Mouse (Mus musculus) intestine, embryonic 15.5 days (tissue): ENCODE measurements around the gene Sptbn2. TPM values are rescaled to one million over a fixed set of nuclear protein-coding genes. Genes with fewer than 3 reads are reported as not detected.

Experiments
- ATAC-seq: fragments of 200-750 bp; cut with Nextera tagmentation; 2 replicates; pipeline ENCODE4 v1.8.0; 2017; ENCODE audit warnings: moderate TSS enrichment, moderate library complexity
- H3K27ac ChIP-seq: fragments of 300-500 bp; sonication (generic); 2 replicates; pipeline ENCODE4 v1.5.1; 2015; ENCODE audit warnings: mild to moderate bottlenecking, inconsistent platforms
- H3K27me3 ChIP-seq: fragments of 300-500 bp; sonication (generic); replicated peaks from 2 replicates; pipeline ENCODE4 v1.6.1; 2015; ENCODE audit warnings: inconsistent platforms
- H3K36me3 ChIP-seq: fragments of 300-500 bp; sonication (generic); 2 replicates; pipeline ENCODE4 v1.6.1; 2015; ENCODE audit warnings: inconsistent platforms
- H3K4me1 ChIP-seq: fragments of 300-500 bp; sonication (generic); replicated peaks from 2 replicates; pipeline ENCODE4 v1.6.1; 2015; ENCODE audit warnings: inconsistent platforms
- H3K4me2 ChIP-seq: fragments of 300-500 bp; sonication (generic); replicated peaks from 2 replicates; pipeline ENCODE4 v1.6.1; 2015; ENCODE audit warnings: mild to moderate bottlenecking, inconsistent platforms
- H3K4me3 ChIP-seq: fragments of 300-500 bp; sonication (generic); replicated peaks from 2 replicates; pipeline ENCODE4 v1.5.1; 2015; ENCODE audit warnings: inconsistent platforms
- H3K9ac ChIP-seq: fragments of 300-500 bp; sonication (generic); 2 replicates; pipeline ENCODE4 v1.6.1; 2015; ENCODE audit warnings: inconsistent platforms
- H3K9me3 ChIP-seq: fragments of 300-500 bp; sonication (generic); 2 replicates; pipeline ENCODE4 v1.6.1; 2016; ENCODE audit warnings: inconsistent platforms
- WGBS: fragments of 180-500 bp; shearing (Covaris S2); methylation state at CpG from one replicate; pipeline ENCODE4 v1.1.7; 2015; 5-methylcytosine and 5-hydroxymethylcytosine counted together
- polyA plus RNA-seq: library from polyadenylated mRNA; unstranded; fragments of >200 nt; fragmentation: Nextera tagmentation; extraction: Ambion mirVana; gene quantifications from 2 replicates; pipeline ENCODE4 v1.2.1, GENCODE M21; 2015

Sptbn2 gene
- polyA plus RNA-seq, 1 experiment from 2014 or later = 1.4 TPM

DNA sequence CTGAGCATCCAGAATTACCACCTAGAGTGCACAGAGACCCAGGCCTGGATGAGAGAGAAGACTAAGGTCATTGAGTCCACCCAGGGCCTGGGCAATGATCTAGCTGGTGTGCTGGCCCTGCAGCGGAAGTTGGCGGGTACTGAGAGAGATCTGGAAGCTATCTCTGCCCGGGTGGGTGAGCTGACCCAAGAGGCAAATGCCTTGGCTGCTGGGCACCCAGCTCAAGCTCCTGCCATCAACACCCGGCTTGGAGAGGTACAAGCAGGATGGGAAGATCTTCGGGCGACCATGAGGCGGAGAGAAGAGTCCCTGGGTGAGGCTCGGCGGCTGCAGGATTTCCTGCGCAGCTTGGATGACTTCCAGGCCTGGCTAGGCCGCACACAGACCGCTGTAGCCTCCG, 26.9 kb downstream of the Sptbn2 start:
- no peaks in the 10 kb centered on the region for H3K27me3 ChIP-seq
- 0 out of 2 replicates have a peak, but pooled peaks cover 3% of the 10 kb centered on the region for H3K36me3 ChIP-seq
- H3K27ac ChIP-seq = no peak overlapping the region
- H3K4me1 ChIP-seq = no peaks in the 10 kb centered on the region
- ATAC-seq = no peak
- no peak overlapping the region for H3K4me2 ChIP-seq
- WGBS = 83% methylated on average over 13 of the region's 13 CpGs
- no peaks in the 10 kb centered on the region for H3K9me3 ChIP-seq
- H3K4me3 ChIP-seq = no peak overlapping the region
- no peak overlapping the region for H3K9ac ChIP-seq

DNA sequence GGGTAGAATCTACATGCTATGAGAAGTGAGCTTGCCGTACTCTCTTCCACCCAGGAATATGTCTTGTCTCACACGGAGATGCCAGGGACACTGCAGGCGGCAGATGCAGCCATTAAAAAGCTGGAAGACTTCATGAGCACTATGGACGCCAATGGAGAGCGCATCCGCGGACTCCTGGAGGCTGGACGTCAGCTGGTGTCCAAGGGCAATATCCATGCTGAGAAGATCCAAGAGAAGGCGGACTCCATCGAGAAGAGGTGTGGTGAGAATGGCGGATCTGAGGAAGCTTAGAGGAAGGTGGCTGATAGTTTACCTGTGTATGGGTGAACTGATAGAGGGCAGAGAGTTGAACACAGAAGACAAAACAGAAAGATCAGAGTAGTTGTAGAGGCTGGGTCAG, 28.1 kb downstream of the Sptbn2 start:
- Histone ChIP-seq H3K4me1 (no peaks in the 10 kb centered on the region), H3K9me3 (no peaks in the 10 kb centered on the region), H3K9ac (no peak overlapping the region), H3K4me3 (no peak overlapping the region), H3K4me2 (no peak overlapping the region), H3K27ac (no peak overlapping the region), H3K36me3 (0 out of 2 replicates have a peak, but pooled peaks cover 3% of the 10 kb centered on the region), H3K27me3 (no peaks in the 10 kb centered on the region)
- ATAC-seq = no peak
- WGBS = 92% methylated on average over 11 of the region's 11 CpGs

DNA sequence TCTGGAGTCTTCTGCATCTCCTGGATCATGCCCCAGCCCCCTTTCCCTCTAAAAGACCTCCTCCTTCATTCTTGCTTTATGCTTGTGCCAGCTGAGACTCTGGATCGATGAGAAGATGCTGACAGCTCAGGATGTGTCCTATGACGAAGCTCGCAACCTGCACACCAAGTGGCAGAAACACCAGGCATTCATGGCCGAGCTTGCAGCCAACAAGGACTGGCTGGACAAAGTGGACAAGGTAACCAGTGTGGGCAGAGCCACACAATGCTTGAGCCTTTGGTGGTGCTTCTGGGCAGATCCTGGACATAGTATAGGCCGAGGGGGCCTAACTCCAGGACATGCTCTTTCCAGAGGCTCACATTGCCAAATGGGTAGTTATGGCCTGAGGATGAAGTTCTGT, 28.8 kb downstream of the Sptbn2 start:
- H3K4me2 ChIP-seq = no peak overlapping the region
- no peak overlapping the region for H3K9ac ChIP-seq
- 0 out of 2 replicates have a peak, but pooled peaks cover 3% of the 10 kb centered on the region for H3K36me3 ChIP-seq
- WGBS = 93% methylated on average over 5 of the region's 5 CpGs
- H3K27ac ChIP-seq = no peak overlapping the region
- no peaks in the 10 kb centered on the region; the same call in 1 of the 2 replicates for H3K4me1 ChIP-seq
- H3K27me3 ChIP-seq = no peaks in the 10 kb centered on the region
- no peak overlapping the region for H3K4me3 ChIP-seq
- no peak for ATAC-seq
- no peaks in the 10 kb centered on the region for H3K9me3 ChIP-seq

DNA sequence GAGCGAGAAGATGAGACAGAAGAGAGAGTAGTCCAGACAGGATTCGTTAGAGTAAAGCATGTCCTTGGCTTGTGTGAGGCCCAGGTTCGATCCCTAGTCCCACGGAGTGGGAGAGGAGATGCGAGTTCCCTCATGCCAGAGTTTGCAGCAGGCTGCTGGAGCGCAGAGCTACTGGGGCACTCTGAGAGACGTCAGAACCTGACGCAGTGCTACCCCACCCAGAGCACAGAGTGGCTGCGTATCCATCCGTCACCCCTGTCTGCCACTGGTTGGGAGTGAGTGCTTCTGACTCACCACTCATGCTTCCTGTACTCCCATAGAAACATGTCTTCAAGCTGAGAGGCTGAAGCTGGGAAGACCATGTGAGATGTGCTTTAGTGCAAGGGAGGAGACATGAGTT, 30.5 kb downstream of the Sptbn2 start:
- 69% methylated on average over 10 of the region's 10 CpGs for WGBS
- Histone ChIP-seq H3K9me3 (no peaks in the 10 kb centered on the region), H3K4me2 (no peak overlapping the region), H3K27ac (no peak overlapping the region), H3K36me3 (0 out of 2 replicates have a peak, but pooled peaks cover 3% of the 10 kb centered on the region), H3K4me1 (peaks cover 5% of the 10 kb centered on the region), H3K9ac (no peak overlapping the region), H3K4me3 (no peak overlapping the region), H3K27me3 (no peaks in the 10 kb centered on the region)
- ATAC-seq = no peak

DNA sequence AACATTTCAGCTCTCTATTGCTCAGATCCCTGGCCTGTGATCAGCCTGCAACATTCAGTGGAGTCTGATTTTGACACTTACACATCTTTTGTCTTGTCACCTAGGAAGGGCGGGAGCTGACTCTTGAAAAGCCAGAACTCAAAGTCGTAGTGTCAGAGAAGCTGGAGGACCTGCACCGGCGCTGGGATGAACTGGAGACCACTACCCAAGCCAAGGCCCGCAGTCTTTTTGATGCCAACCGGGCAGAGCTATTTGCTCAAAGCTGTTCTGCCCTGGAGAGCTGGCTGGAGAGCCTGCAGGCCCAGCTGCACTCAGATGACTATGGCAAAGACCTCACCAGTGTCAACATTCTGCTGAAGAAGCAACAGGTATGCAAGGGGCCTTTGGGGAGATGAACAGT, 31.3 kb downstream of the Sptbn2 start:
- H3K9ac ChIP-seq = no peak overlapping the region
- WGBS = 91% methylated on average over 6 of the region's 6 CpGs

DNA sequence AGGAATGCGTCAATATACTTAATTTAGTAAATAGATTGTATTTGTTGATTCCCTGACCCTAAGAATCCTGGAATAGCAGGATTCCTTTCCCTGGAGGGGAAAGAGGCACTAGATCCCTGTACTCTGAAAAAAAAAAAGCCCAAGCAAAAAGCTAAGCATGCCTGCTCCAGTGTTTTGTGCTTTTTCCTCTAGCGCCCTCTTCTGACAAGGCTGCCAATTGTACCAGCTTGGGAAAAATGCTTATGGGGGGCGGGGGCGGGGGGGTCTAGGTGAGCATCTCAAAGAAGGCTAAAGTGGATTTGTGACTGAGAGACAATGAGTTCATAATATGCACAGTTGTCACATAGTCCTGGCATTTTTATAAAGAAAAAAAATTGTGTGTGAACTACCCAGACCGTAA, 32.6 kb downstream of the Sptbn2 start:
- WGBS = 44% methylated on average over 5 of the region's 5 CpGs
- H3K9me3 ChIP-seq = no peaks in the 10 kb centered on the region
- no peak overlapping the region for H3K27ac ChIP-seq
- no peak for ATAC-seq
- H3K4me3 ChIP-seq = no peak overlapping the region
- no peaks in the 10 kb centered on the region for H3K27me3 ChIP-seq
- no peak overlapping the region for H3K9ac ChIP-seq
- H3K4me1 ChIP-seq = peaks cover 5% of the 10 kb centered on the region
- no peaks in the 10 kb centered on the region for H3K36me3 ChIP-seq
- no peak overlapping the region for H3K4me2 ChIP-seq

More for the DNA sequence above, 31.3 kb downstream of the Sptbn2 start:
- Histone ChIP-seq H3K4me1 (peaks cover 5% of the 10 kb centered on the region), H3K36me3 (0 out of 2 replicates have a peak, but pooled peaks cover 3% of the 10 kb centered on the region), H3K9me3 (no peaks in the 10 kb centered on the region), H3K4me2 (no peak overlapping the region), H3K27me3 (no peaks in the 10 kb centered on the region), H3K4me3 (no peak overlapping the region), H3K27ac (no peak overlapping the region)
- no peak for ATAC-seq

DNA sequence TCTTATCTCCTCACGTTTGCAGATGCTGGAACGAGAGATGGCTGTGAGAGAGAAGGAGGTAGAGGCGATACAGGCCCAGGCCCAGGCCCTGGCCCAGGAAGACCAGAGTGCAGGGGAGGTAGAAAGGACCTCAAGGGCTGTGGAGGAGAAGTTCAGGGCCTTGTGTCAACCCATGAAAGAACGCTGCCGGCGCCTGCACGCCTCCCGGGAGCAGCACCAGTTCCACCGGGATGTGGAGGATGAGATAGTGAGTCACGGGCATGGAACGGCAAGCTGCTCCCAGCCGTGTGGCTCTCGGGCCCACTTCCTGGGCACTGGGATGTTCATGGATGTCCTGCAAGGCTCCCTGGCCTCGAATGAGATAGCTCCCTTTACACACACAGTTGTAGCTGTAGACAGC, 33.1 kb downstream of the Sptbn2 start:
- H3K9me3 ChIP-seq = no peaks in the 10 kb centered on the region
- WGBS = 81% methylated on average over 14 of the region's 14 CpGs
- no peak overlapping the region for H3K4me3 ChIP-seq
- no peaks in the 10 kb centered on the region for H3K36me3 ChIP-seq
- ATAC-seq = no peak
- H3K4me2 ChIP-seq = no peak overlapping the region
- H3K27me3 ChIP-seq = no peaks in the 10 kb centered on the region
- no peak overlapping the region for H3K27ac ChIP-seq
- peaks cover 5% of the 10 kb centered on the region for H3K4me1 ChIP-seq
- H3K9ac ChIP-seq = no peak overlapping the region

DNA sequence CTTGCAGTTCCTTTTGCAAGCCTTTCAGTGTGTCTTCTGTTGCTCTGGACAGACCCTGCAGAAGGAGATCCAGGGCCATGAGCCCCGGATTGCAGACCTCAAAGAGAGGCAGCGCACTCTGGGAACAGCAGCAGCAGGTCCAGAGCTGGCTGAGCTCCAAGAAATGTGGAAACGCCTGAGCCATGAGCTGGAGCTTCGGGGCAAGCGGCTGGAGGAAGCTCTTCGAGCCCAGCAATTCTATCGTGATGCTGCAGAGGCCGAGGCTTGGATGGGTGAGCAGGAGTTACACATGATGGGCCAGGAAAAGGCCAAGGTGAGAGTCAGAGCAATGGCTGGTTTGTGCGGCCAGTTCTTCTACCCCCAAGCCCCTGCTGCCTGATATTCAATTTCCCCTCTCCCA, 34.1 kb downstream of the Sptbn2 start:
- Histone ChIP-seq H3K4me1 (peaks cover 5% of the 10 kb centered on the region), H3K9ac (no peak overlapping the region), H3K36me3 (no peaks in the 10 kb centered on the region), H3K27me3 (no peaks in the 10 kb centered on the region), H3K4me3 (no peak overlapping the region), H3K9me3 (no peaks in the 10 kb centered on the region), H3K27ac (no peak overlapping the region), H3K4me2 (no peak overlapping the region)
- ATAC-seq = no peak
- 46% methylated on average over 9 of the region's 9 CpGs for whole genome bisulfite sequencing

DNA sequence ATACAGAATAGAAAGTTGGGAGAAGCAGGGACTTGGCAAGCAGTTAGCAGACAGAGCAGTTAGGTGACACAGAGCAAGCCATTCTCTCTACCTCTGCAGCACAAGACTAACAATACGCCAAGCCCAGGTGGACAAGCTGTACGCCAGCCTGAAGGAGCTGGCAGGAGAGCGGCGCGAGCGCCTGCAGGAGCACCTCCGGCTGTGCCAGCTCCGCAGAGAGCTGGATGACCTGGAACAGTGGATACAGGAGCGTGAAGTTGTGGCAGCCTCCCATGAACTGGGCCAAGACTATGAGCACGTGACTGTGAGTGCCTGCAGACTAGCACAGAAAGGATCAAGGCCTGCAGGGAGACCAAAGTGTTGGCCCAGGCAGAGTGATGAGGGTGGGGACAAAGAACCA, 34.7 kb downstream of the Sptbn2 start:
- H3K4me2 ChIP-seq = no peak overlapping the region
- H3K9ac ChIP-seq = no peak overlapping the region
- no peaks in the 10 kb centered on the region for H3K9me3 ChIP-seq
- no peaks in the 10 kb centered on the region for H3K27me3 ChIP-seq
- no peak for ATAC-seq
- no peaks in the 10 kb centered on the region for H3K36me3 ChIP-seq
- H3K27ac ChIP-seq = no peak overlapping the region
- no peak overlapping the region for H3K4me3 ChIP-seq
- peaks cover 5% of the 10 kb centered on the region for H3K4me1 ChIP-seq
- WGBS = 90% methylated on average over 10 of the region's 10 CpGs

DNA sequence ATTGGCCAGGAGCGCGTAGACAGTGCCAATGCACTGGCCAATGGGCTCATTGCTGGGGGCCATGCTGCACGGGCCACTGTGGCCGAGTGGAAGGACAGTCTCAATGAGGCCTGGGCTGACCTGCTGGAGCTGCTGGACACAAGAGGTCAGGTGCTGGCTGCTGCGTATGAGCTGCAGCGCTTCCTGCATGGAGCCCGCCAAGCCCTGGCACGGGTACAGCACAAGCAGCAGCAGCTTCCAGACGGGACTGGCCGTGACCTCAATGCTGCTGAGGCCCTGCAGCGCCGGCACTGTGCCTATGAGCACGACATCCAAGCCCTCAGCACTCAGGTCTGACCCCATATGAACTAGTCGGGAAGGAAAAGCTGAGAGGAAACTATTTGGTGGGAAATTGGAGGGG, 35.6 kb downstream of the Sptbn2 start:
- H3K9ac ChIP-seq = no peak overlapping the region
- ATAC-seq = no peak
- no peak overlapping the region for H3K4me2 ChIP-seq
- H3K4me3 ChIP-seq = no peak overlapping the region
- 82% methylated on average over 14 of the region's 14 CpGs for WGBS
- H3K4me1 ChIP-seq = peaks cover 5% of the 10 kb centered on the region
- no peaks in the 10 kb centered on the region for H3K36me3 ChIP-seq
- H3K27me3 ChIP-seq = no peaks in the 10 kb centered on the region
- H3K9me3 ChIP-seq = no peaks in the 10 kb centered on the region
- no peak overlapping the region for H3K27ac ChIP-seq

DNA sequence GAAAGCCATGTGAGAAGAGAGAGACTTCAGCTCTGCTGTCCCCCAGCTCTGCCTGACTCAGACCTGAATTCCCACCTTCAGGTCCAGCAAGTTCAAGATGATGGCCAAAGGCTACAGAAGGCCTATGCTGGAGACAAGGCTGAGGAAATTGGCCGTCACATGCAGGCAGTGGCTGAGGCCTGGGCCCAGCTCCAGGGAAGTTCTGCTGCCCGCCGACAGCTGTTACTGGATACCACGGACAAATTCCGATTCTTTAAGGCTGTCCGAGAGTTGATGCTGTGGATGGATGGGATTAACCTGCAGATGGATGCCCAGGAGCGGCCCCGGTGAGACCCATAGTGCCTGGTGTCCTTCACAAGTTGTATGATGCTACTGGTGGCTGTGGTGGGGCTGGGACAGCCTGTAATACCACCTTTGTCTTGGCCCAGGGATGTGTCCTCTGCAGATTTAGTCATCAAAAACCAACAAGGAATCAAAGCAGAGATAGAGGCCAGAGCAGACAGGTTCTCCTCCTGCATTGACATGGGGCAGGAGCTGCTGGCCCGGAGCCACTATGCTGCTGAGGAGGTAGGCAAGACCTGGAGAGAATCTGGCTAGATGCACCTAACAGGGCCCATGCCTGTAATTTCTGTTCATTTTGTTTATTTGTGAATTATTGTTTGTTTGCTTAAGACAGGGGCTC, 36.8 kb downstream of the Sptbn2 start:
- H3K36me3 ChIP-seq = no peaks in the 10 kb centered on the region
- no peak for ATAC-seq

DNA sequence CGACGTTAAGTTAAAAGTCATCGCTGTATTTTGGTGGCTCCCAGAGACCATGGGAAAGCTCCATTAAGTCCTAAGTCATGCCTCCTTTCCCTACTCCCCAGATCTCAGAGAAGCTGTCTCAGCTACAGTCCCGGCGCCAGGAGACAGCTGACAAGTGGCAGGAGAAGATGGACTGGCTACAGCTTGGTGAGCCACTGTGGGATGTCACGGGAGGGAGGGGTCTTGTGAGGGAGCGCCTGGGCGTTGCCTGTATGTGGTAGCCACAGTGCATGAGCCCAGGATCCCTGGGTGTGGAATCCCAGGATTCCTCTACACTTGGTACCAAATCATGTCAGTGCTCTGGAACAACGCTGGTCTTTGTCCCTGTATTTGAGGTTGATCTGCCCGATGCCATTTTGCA, 37.5 kb downstream of the Sptbn2 start:
- peaks cover 5% of the 10 kb centered on the region for H3K4me1 ChIP-seq
- H3K36me3 ChIP-seq = no peaks in the 10 kb centered on the region
- 76% methylated on average over 10 of the region's 10 CpGs for WGBS
- no peak overlapping the region for H3K27ac ChIP-seq
- H3K9me3 ChIP-seq = no peaks in the 10 kb centered on the region
- no peaks in the 10 kb centered on the region for H3K27me3 ChIP-seq
- no peak for ATAC-seq
- no peak overlapping the region for H3K4me3 ChIP-seq
- H3K4me2 ChIP-seq = no peak overlapping the region
- no peak overlapping the region for H3K9ac ChIP-seq

More for the DNA sequence above, 36.8 kb downstream of the Sptbn2 start:
- Histone ChIP-seq H3K27me3 (no peaks in the 10 kb centered on the region), H3K9me3 (no peaks in the 10 kb centered on the region), H3K9ac (no peak overlapping the region), H3K4me2 (no peak overlapping the region), H3K4me1 (peaks cover 5% of the 10 kb centered on the region), H3K27ac (no peak overlapping the region), H3K4me3 (no peak overlapping the region)
- WGBS = 90% methylated on average over 9 of the region's 9 CpGs

DNA sequence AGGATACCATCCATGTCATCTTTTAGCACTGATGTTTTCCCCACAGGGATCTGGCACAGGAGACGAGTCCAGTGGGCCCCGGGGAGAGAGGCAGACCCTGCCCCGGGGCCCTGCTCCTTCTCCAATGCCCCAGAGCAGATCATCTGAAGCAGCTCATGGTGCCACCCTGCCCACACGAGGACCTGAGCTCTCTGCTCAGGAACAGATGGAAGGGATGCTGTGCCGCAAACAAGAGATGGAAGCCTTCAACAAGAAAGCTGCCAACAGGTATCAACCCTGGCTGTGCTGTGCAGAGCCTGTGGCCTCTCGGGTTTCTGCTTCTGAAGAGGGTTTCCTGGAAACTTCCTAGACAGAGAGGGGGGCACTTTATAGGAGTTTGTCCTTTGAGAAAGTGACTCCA, 39.0 kb downstream of the Sptbn2 start:
- no peak overlapping the region for H3K9ac ChIP-seq
- H3K4me1 ChIP-seq = peaks cover 3% of the 10 kb centered on the region
- WGBS = 82% methylated on average over 6 of the region's 6 CpGs
- no peaks in the 10 kb centered on the region for H3K36me3 ChIP-seq
- no peak for ATAC-seq
- H3K27me3 ChIP-seq = no peaks in the 10 kb centered on the region
- no peak overlapping the region for H3K4me2 ChIP-seq
- no peak overlapping the region for H3K27ac ChIP-seq
- no peak overlapping the region for H3K4me3 ChIP-seq
- H3K9me3 ChIP-seq = no peaks in the 10 kb centered on the region
